Mouse (Mus musculus) neutrophil, adult 59 days (primary cell): Measurements from ENCODE around the gene Olfr32. TPM values are rescaled to one million over a fixed set of nuclear protein-coding genes. Genes with fewer than 3 reads are reported as not detected.

Experiments used
- total RNA-seq, 2 experiments: library from RNA; stranded (reverse); gene quantifications; 1 replicate in 1 of 2; 2 replicates in 1 of 2; pipeline ENCODE4 v1.2.4; 2023

The Olfr32 gene
- not detected for total RNA-seq

GRCm38 (mm10) chr2:90142196-90142595 lies at the start of gene Olfr32:
Gene Olfr32 (minus strand): TSS chr2:90142296.

GRCm38 (mm10) chr2:90152991-90153390 lies 10.9 kb upstream of the Olfr32 start, which contains the start of gene Olfr1270:
Gene Olfr1270 (minus strand): TSS chr2:90153091.

GRCm38 (mm10) chr2:90121312-90121711 lies 20.8 kb downstream of the Olfr32 start, which contains the start of gene Olfr1269:
Gene Olfr1269 (minus strand): TSS chr2:90121412.

Other genes starting within 250 kb of the Olfr32 start
- not detected for gene Olfr1258, start 215.0 kb downstream of the Olfr32 start, total RNA-seq
- gene Olfr1259, start 193.6 kb downstream of the Olfr32 start, total RNA-seq, result not detected
- gene Olfr1260, start 168.0 kb downstream of the Olfr32 start, total RNA-seq, result not detected
- gene Olfr1261, start 151.1 kb downstream of the Olfr32 start, total RNA-seq, result not detected
- gene Olfr1262, start 142.2 kb downstream of the Olfr32 start, total RNA-seq, result not detected
- gene Olfr1263, start 130.2 kb downstream of the Olfr32 start, total RNA-seq, result not detected
- not detected for gene Olfr1264, start 116.7 kb downstream of the Olfr32 start, total RNA-seq
- not detected for gene Olfr1265, start 107.0 kb downstream of the Olfr32 start, total RNA-seq
- not detected for gene Olfr140, start 78.7 kb downstream of the Olfr32 start, total RNA-seq
- not detected for gene Olfr1269, start 20.9 kb downstream of the Olfr32 start, total RNA-seq
- gene Olfr1270, start 10.8 kb upstream of the Olfr32 start, total RNA-seq, result not detected
- under 1 TPM in 1 of 2 experiments, not detected in 1; 0.22 TPM for gene Olfr1506, start 82.2 kb upstream of the Olfr32 start, total RNA-seq
- gene Olfr142, start 115.3 kb upstream of the Olfr32 start, total RNA-seq, result not detected
- gene Olfr1271, start 128.7 kb upstream of the Olfr32 start, total RNA-seq, result not detected
- gene Olfr1272, start 150.5 kb upstream of the Olfr32 start, total RNA-seq, result not detected
- gene Gm13769, start 179.9 kb upstream of the Olfr32 start, total RNA-seq, result not detected